Mouse (Mus musculus) ovary, postnatal 10 days (tissue): ENCODE results near the gene 2310061I04Rik.

ENCODE experiments used
- DNase-seq: peaks from one replicate; pipeline ENCODE4 v3.0.0; 2022; ENCODE audit warnings: low spot score

2310061I04Rik gene

DNA sequence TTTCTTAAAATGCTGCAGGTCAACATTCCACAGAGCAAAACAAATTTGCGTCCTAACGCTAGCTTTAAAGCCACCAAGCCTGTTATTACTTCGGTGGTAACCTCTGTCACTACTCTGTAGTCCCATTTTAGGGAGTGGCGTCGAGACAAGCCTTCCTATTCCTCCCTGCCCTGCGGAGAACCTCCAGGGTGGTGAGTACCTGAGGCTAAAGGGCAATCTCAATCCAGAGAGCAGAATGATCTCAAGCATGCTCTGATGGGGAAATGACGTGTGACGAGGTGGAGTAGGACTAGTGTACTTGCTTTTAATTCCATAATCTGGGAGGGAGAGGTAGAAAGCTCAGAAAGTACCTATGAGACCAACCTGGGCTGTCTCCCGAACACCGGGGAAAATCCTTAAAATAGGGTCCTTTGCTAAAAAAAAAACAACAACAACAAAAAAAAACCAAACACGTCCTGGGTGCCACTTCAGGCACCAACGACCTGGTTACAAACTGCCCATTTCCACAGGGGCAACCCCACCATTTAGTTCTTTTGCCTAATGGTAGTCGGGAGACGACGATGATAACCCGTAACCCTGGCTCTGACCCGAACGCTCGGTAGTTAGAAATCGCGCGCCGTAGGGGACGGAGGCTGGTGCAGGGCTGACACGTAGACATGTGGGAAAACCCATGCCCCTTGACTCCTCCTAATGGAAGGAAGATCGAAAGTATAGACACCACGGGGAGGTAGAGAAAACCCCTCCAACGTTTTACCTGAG is 18.5 kb upstream of the 2310061I04Rik start:
- no peak for DNase-seq

DNA sequence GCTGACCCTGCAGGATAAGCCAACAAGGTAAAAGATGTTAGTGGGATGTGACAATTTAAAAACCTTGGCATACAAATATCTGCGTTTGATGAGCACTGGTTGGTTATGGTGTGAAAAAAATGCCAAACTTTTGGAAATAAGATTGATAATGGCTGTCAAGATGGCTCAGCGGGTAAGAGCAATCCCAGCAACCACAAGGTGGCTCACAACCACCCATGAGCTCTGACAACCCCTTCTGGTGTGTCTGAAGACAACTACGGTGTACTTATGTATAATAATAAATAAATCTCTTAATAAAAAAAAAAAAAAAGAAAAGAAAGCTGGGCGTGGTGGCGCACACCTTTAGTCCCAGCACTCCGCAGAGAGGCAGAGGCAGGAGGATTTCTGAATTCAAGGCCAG is 17.7 kb upstream of the 2310061I04Rik start:
- no peak for DNase-seq

- peak; percentile 82 for DNase-seq
Observed at GRCm38 (mm10) chr17:35909919-35910369, 12.7 kb upstream of the 2310061I04Rik start, which contains the start of gene Atat1. Atat1 (minus strand) TSS chr17:35910075.

GRCm38 (mm10) chr17:35909186-35909918 is 12.1 kb upstream of the 2310061I04Rik start:
- DNase-seq, result no peak

DNA sequence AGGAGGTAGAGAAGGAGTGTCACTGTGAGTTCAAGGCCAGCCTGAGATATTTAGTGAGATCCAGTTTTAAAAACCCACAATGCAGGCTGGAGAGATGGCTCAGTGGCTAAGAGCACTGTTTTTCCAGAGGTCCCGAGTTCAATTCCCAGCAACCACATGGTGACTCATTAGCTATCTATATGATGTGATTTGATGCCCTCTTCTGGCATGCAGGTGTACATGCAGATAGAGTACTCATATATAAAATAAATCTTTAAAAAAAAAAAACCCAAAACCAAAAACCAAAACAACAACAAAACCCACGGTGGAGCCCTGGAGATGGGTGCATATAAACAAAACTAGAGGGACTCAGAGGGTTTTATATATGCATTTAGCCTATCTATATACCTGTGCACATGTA is 10.4 kb upstream of the 2310061I04Rik start:
- DNase-seq, result no peak

DNA sequence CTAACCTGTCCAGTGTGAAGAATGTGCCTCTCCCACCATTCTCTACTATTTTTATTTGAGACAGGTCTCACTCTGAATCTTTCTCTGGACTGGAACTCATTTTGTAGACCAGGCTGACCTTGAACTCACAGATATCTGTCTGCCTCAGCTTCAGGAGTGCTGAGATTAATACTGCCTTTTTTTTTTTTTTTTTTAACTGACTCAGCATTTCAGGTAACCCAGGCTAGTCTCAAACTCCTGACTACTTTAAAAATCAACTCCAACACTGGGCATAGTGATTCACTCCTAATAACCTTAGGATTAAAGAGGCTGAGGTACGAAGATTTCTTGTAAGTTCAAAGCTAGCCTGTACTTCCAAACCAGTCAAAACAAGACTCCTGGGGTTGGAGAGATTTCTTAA is 8.4 kb upstream of the 2310061I04Rik start:
- DNase-seq, result no peak

- DNase-seq, result no peak
Observed at GRCm38 (mm10) chr17:35903992-35904355, 6.7 kb upstream of the 2310061I04Rik start.

GRCm38 (mm10) chr17:35903343-35903991 is 6.2 kb upstream of the 2310061I04Rik start:
- DNase-seq, result no peak

DNA sequence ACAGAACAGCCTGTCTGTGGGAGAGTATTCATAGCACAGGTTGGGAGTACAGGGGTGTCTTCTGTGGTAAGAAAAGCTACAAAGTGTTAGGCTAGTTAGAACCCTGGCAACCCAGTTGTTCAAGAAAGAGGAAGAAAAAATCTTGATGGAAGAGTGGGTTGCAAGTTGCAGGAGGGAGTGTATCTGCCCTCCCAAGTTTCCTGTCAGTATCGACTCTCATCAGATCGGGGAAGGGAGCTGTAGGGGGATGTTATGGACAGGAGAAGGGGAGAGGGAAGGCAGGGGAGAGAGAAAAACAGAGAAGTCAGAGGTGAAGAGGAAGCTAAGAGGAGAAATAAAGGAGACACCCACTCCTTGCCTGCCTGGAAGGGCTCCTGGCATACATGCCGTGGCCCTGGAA is 3.4 kb upstream of the 2310061I04Rik start:
- DNase-seq, result no peak

DNA sequence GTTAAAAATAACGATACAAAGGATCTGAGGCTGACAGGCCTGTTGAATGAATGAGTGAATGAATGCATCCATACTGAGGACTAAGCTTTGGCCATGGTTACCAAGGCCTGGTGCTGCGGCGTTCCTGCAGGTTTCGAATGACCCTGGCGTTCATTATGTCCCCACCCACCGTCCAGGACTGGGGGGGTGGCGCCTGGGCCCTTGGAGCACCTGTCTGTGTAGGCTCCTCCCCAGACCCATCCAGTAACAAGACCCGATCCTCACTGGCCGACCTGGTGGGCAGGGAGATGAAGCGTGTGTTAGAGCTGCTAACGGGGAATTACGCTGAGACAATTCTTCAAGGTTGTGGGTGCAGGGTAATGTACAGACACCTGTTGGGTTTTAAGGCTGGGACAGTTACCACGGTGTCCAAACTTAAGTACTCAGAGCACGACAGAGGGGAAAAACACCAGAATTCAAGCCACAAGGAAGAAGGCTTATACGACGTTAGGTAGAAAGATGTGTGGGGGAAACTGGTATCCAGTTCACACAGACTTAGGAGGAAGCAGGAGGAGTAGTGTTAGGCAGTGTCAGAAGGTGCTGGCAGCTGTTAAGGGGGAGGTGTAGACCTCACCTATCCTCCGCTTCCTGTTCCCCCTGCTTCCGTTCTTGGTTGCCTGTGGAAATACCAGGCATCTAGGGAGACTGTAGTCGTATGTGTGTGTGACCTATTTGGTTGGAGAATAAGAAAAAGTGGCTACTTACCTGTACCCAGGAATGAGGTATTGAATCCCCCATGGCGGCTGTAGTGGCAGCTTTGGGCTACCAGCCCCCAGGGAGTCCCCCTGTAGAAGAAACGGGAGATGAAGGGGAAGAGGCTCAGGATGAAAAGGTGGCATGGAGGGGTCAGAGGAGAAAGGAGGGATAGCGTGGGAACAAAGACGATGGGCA is 678 bp upstream of the 2310061I04Rik start:
- no peak for DNase-seq

DNA sequence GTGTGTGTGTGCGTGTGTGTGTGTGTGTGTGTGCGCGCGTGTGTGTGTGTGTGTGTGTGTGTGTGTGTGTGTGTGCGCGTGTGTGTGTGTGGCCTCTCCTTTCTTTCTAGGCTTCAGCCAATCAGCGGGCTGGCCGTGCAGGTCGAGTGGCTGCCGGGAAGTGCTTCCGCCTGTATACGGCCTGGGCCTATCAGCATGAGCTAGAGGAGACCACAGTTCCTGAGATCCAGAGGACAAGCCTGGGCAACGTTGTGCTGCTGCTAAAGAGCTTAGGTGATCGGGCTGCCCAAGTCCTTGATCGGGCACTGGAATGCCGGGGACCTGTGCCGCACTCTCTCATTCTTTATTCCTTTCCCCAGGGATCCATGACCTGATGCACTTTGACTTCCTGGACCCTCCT is 9.5 kb downstream of the 2310061I04Rik start:
- no peak for DNase-seq

DNA sequence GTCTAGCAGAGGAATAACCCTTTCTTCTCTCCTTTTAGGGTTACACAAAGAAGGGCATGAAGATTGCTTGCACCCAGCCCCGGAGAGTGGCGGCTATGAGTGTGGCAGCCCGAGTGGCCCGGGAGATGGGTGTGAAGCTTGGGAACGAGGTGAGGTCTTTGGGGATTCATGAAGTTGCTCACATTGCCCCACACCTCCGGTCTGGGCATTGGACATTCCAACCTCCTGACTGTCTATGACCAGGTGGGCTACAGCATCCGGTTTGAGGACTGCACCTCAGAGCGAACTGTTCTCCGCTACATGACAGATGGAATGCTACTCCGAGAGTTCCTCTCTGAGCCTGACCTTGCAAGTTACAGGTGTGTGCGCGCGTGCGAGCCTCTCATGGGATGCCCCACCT is 13.5 kb downstream of the 2310061I04Rik start:
- no peak for DNase-seq

- no peak for DNase-seq
Observed at GRCm38 (mm10) chr17:35882924-35883323, 14.3 kb downstream of the 2310061I04Rik start.

GRCm38 (mm10) chr17:35879245-35880057 is 17.8 kb downstream of the 2310061I04Rik start, which contains the start of gene Dhx16:
Dhx16 (plus strand) TSS chr17:35879819.
- peak; percentile 69 for DNase-seq

DNA sequence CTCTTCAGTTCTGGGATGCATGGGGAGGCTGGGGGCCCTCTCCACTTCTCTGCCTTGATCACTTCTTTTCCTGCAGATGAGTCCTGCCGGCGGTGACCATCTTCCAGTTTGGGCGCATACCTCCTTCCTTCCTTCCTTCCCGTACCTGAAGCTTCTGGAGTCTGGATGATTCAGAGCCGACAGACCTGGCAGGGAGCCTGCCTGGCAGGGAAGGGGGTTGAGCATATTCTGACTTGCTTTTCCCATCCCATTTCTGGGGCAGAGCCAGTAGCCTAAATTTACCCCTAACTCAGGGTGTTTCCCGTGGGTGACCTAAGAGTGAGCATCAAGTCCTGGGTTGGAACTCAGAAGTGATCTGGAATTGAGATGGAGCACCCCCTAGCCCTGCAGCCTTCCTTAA is 22.5 kb downstream of the 2310061I04Rik start:
- DNase-seq, result no peak

GRCm38 (mm10) chr17:35873774-35874519 is 23.3 kb downstream of the 2310061I04Rik start:
- DNase-seq, result peak; percentile 78

DNA sequence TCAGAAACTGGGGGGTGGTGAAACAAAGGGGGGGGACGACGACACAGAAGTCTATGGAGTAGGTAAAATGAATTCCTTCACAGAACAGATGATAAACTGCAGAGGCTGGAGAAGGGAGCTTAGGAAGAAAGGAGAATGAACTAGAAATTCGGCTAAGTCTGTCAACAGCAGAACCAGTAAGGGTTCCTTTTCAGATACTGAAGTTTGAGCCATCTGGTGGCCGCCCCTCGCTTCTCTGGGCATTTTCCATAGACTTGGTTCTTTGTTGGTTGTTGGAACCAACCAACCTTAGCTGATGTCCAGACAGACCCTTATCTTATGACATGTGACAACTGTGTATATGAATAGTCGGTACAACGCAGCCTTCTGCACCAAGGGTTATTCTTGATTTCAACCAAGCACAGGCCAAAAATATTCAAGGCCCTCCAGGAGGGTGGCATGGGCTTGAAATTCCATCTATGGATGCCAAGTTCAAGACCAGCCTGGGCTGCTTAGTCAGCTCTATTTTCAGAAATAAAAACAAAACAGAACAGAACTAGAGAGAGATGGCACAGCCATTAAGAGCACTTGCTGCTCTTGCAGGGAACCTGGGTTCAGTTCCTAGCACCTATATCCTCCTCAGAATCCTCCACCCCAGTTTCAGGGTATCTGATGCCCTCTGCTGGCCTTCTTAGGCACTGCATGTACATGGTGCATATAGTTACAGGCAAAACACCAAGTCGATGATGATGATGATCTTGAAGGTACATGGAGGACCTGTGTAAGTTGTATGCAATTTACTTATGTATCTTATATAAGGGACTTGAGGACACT is 26.1 kb downstream of the 2310061I04Rik start:
- DNase-seq, result no peak

DNA sequence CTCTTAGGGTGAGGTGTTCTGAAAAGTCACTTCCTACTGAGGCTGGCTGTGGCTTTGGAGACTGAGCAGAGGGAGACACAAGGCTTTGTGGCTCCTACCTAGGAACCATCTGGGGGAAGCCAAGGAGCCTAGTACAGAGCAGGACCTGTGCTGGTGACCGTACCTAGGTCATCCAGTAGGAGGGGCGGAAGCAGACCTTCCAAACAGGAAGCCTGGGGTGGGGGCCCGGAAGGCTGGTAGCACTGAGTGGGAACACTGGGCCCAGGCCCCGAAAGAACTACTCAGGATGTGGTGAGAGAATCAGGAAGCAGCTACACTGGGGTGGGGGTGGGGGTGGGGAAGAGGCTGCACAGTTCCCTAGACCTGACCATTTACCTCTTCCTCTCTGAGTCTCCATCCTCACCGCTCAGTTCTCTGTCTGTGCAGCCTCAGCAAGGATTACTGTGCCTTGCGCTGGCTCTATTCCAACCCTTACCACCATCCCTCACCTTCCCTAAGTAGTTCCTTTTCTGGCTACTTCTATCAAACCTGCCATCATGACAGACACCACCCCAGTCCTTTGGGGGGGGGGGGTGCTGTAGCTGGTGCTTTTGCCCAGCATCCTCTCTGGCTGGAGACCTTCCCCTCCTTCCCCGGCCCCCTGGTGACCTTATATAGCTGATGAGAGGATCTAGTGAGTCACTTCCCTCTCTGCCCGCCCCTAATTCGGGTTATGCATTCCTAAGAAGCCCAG is 26.9 kb downstream of the 2310061I04Rik start:
- DNase-seq, result no peak
